Mouse (Mus musculus): ENCODE measurements around the gene Gm10647. TPM values are rescaled to one million over a fixed set of nuclear protein-coding genes. Genes with fewer than 3 reads are reported as not detected.
"Not testable (repeated sequence)": the region's sequence is repeated elsewhere in the genome, so short reads cannot be mapped to it uniquely, and the experiment has no call there.

The Gm10647 gene
- not detected in 2 replicates for polyA plus RNA-seq (2012; ENCODE audit: insufficient read depth, low replicate concordance)

GRCm38 (mm10) chr9:66796739-66797138, at the start of gene Gm10647:
Gm10647 (plus strand) TSS chr9:66797039.
- Histone ChIP-seq H3K4me1 (peaks cover 32% of the 10 kb centered on the region), H3K27me3 (replicated peaks) (no peaks in the 10 kb centered on the region), H3K4me3 (replicated peaks) (peak within 1 kb of the TSS; percentile 97), H3K36me3 (replicated peaks; ENCODE audit: low read length) (no peaks in the 10 kb centered on the region), H3K9me3 (no peaks in the 10 kb centered on the region)
- TF ChIP-seq FLI1 (IDR thresholded peaks at IDR 0.05; ENCODE audit: low read length) (no peak), GATA1 (IDR thresholded peaks at IDR 0.05; ENCODE audit: borderline replicate concordance, low read length) (no peak)

GRCm38 (mm10) chr9:66748390-66748789, 48.4 kb upstream of the Gm10647 start:
- peaks cover 42% of the 10 kb centered on the region for H3K36me3 ChIP-seq (replicated peaks; ENCODE audit: low read length)

GRCm38 (mm10) chr9:66752849-66753248, 44.0 kb upstream of the Gm10647 start:
- Histone ChIP-seq H3K36me3 (replicated peaks; ENCODE audit: low read length) (peaks cover 44% of the 10 kb centered on the region), H3K4me1 (no peaks in the 10 kb centered on the region), H3K27me3 (replicated peaks) (peaks cover 4% of the 10 kb centered on the region), H3K4me3 (replicated peaks) (no peak overlapping the region), H3K9me3 (no peaks in the 10 kb centered on the region)
- no peak for TF ChIP-seq GATA1 (IDR thresholded peaks at IDR 0.05; ENCODE audit: borderline replicate concordance, low read length)

More at GRCm38 (mm10) chr9:66748390-66748789, 48.4 kb upstream of the Gm10647 start:
- Histone ChIP-seq H3K4me1 (peaks cover 14% of the 10 kb centered on the region), H3K9me3 (no peaks in the 10 kb centered on the region), H3K4me3 (replicated peaks) (no peak overlapping the region), H3K27me3 (replicated peaks) (peaks cover 14% of the 10 kb centered on the region)
- no peak for TF ChIP-seq FLI1 (IDR thresholded peaks at IDR 0.05; ENCODE audit: low read length)
- TF ChIP-seq GATA1 (IDR thresholded peaks at IDR 0.05; ENCODE audit: borderline replicate concordance, low read length), result no peak

- TF ChIP-seq FLI1 (IDR thresholded peaks at IDR 0.05; ENCODE audit: low read length) (no peak), GATA1 (IDR thresholded peaks at IDR 0.05; ENCODE audit: borderline replicate concordance, low read length) (no peak)
- H3K9me3 ChIP-seq, result no peaks in the 10 kb centered on the region
- peaks cover 5% of the 10 kb centered on the region for H3K27me3 ChIP-seq (replicated peaks)
- H3K36me3 ChIP-seq (replicated peaks; ENCODE audit: low read length), result peaks cover 20% of the 10 kb centered on the region
- H3K4me1 ChIP-seq, result peaks cover 16% of the 10 kb centered on the region
- H3K4me3 ChIP-seq (replicated peaks), result no peak overlapping the region
Observed at GRCm38 (mm10) chr9:66760991-66761390, 35.8 kb upstream of the Gm10647 start.

- H3K27me3 ChIP-seq (replicated peaks), result peaks cover 10% of the 10 kb centered on the region
- no peaks in the 10 kb centered on the region for H3K9me3 ChIP-seq
- TF ChIP-seq FLI1 (IDR thresholded peaks at IDR 0.05; ENCODE audit: low read length), result no peak
- TF ChIP-seq GATA1 (IDR thresholded peaks at IDR 0.05; ENCODE audit: borderline replicate concordance, low read length), result no peak
- no peak overlapping the region for H3K4me3 ChIP-seq (replicated peaks)
- peaks cover 18% of the 10 kb centered on the region for H3K4me1 ChIP-seq
- peaks cover 13% of the 10 kb centered on the region for H3K36me3 ChIP-seq (replicated peaks; ENCODE audit: low read length)
Observed at GRCm38 (mm10) chr9:66768721-66769120, 28.1 kb upstream of the Gm10647 start.

- Histone ChIP-seq H3K27me3 (replicated peaks) (peaks cover 10% of the 10 kb centered on the region), H3K4me1 (peaks cover 19% of the 10 kb centered on the region), H3K36me3 (replicated peaks; ENCODE audit: low read length) (peaks cover 10% of the 10 kb centered on the region), H3K4me3 (replicated peaks) (no peak overlapping the region), H3K9me3 (no peaks in the 10 kb centered on the region)
- TF ChIP-seq FLI1 (IDR thresholded peaks at IDR 0.05; ENCODE audit: low read length), result no peak
Observed at GRCm38 (mm10) chr9:66769275-66769674, 27.6 kb upstream of the Gm10647 start.

- Histone ChIP-seq H3K27me3 (replicated peaks) (peaks cover 10% of the 10 kb centered on the region), H3K4me1 (peaks cover 11% of the 10 kb centered on the region), H3K36me3 (replicated peaks; ENCODE audit: low read length) (peaks cover 5% of the 10 kb centered on the region), H3K9me3 (no peaks in the 10 kb centered on the region), H3K4me3 (replicated peaks) (no peak overlapping the region)
- no peak for TF ChIP-seq FLI1 (IDR thresholded peaks at IDR 0.05; ENCODE audit: low read length)
Observed at GRCm38 (mm10) chr9:66770701-66771100, 26.1 kb upstream of the Gm10647 start.

- not testable (repeated sequence) for H3K27me3 ChIP-seq (replicated peaks); H3K9me3 ChIP-seq; H3K4me1 ChIP-seq; H3K36me3 ChIP-seq (replicated peaks; ENCODE audit: low read length); H3K4me3 ChIP-seq (replicated peaks)
Observed at GRCm38 (mm10) chr9:66784552-66784951, 12.3 kb upstream of the Gm10647 start.

GRCm38 (mm10) chr9:66787821-66788220, 9.0 kb upstream of the Gm10647 start:
- H3K36me3 ChIP-seq (replicated peaks; ENCODE audit: low read length), result peaks cover 4% of the 10 kb centered on the region
- H3K4me1 ChIP-seq, result peaks cover 15% of the 10 kb centered on the region
- H3K9me3 ChIP-seq, result no peaks in the 10 kb centered on the region
- H3K27me3 ChIP-seq (replicated peaks), result no peaks in the 10 kb centered on the region
- no peak for TF ChIP-seq FLI1 (IDR thresholded peaks at IDR 0.05; ENCODE audit: low read length)
- no peak for TF ChIP-seq GATA1 (IDR thresholded peaks at IDR 0.05; ENCODE audit: borderline replicate concordance, low read length)
- H3K4me3 ChIP-seq (replicated peaks), result no peak overlapping the region

GRCm38 (mm10) chr9:66794629-66795463, 2.0 kb upstream of the Gm10647 start:
- Histone ChIP-seq H3K9me3 (no peaks in the 10 kb centered on the region), H3K4me3 (replicated peaks) (peak overlapping the region; percentile 97), H3K4me1 (peaks cover 34% of the 10 kb centered on the region), H3K36me3 (replicated peaks; ENCODE audit: low read length) (peaks cover 4% of the 10 kb centered on the region), H3K27me3 (replicated peaks) (no peaks in the 10 kb centered on the region)
- TF ChIP-seq FLI1 (IDR thresholded peaks at IDR 0.05; ENCODE audit: low read length) (no peak), GATA1 (IDR thresholded peaks at IDR 0.05; ENCODE audit: borderline replicate concordance, low read length) (no peak)
